Mouse (Mus musculus) MEL (cell line): ENCODE results near the gene Fyb.

ENCODE experiments used
- CHD1 ChIP-seq: IDR thresholded peaks from 2 replicates; pipeline ENCODE4 v1.6.1; 2012; ENCODE audit warnings: low read depth, mild to moderate bottlenecking, inconsistent platforms, low read length, improper control_type of control experiment
- CHD2 ChIP-seq: IDR thresholded peaks from 2 replicates; pipeline ENCODE4 v1.6.1; 2011; ENCODE audit warnings: low read length, improper control_type of control experiment
- CTCF ChIP-seq, 3 experiments: IDR thresholded peaks in 2 of 3; conservative IDR thresholded peaks in 1 of 3; 2 replicates each; pipeline ENCODE4 v1.5.1; 2011 to 2012; ENCODE audit warnings: low read length in 3 of 3, low read depth in 2 of 3, mild to moderate bottlenecking in 2 of 3, improper control_type of control experiment in 1 of 3, inconsistent platforms in 1 of 3, mixed read lengths in 1 of 3, moderate library complexity in 1 of 3; ENCODE audit not compliant: control insufficient read depth in 1 of 3, insufficient read depth in 1 of 3, poor library complexity in 1 of 3, severe bottlenecking in 1 of 3
- ELF1 ChIP-seq: IDR thresholded peaks from 2 replicates; pipeline ENCODE4 v1.6.1; 2014; ENCODE audit warnings: low read depth, mild to moderate bottlenecking, inconsistent platforms, low read length, improper control_type of control experiment, moderate library complexity
- GATA1 ChIP-seq: IDR thresholded peaks from 2 replicates; pipeline ENCODE4 v1.6.1; 2011; ENCODE audit warnings: low read depth, low read length, improper control_type of control experiment
- MAFK ChIP-seq: IDR thresholded peaks from 2 replicates; pipeline ENCODE4 v1.6.1; 2011; ENCODE audit warnings: low read depth, mild to moderate bottlenecking, low read length, improper control_type of control experiment, borderline replicate concordance
- MAZ ChIP-seq: IDR thresholded peaks from 2 replicates; pipeline ENCODE4 v1.6.1; 2012; ENCODE audit warnings: low read depth, mild to moderate bottlenecking, inconsistent platforms, low read length, improper control_type of control experiment
- MEF2A ChIP-seq: IDR thresholded peaks from 2 replicates; pipeline ENCODE4 v1.6.1; 2014; ENCODE audit warnings: low read depth, mild to moderate bottlenecking, inconsistent platforms, low read length, improper control_type of control experiment; ENCODE audit not compliant: poor library complexity, insufficient replicate concordance, severe bottlenecking; ENCODE audit errors: extremely low read depth
- NELFE ChIP-seq: IDR thresholded peaks from 2 replicates; pipeline ENCODE4 v1.6.1; 2011; ENCODE audit warnings: low read depth, low read length, improper control_type of control experiment
- NRF1 ChIP-seq: IDR thresholded peaks from 2 replicates; pipeline ENCODE4 v1.6.1; 2014; ENCODE audit warnings: low read depth, mild to moderate bottlenecking, inconsistent platforms, low read length, improper control_type of control experiment, moderate library complexity; ENCODE audit not compliant: poor library complexity, insufficient read depth, severe bottlenecking
- POLR2A ChIP-seq, 2 experiments: IDR thresholded peaks; 2 replicates each; pipeline ENCODE4 v1.6.1; 2011 to 2012; ENCODE audit warnings: low read length in 2 of 2, mild to moderate bottlenecking in 2 of 2, control low read depth in 1 of 2, improper control_type of control experiment in 1 of 2, low read depth in 1 of 2, moderate library complexity in 1 of 2; ENCODE audit not compliant: control insufficient read depth in 1 of 2, insufficient read depth in 1 of 2, poor library complexity in 1 of 2
- TCF12 ChIP-seq: IDR thresholded peaks from 2 replicates; pipeline ENCODE4 v1.6.1; 2014; ENCODE audit warnings: low read depth, mild to moderate bottlenecking, inconsistent platforms, low read length, improper control_type of control experiment, moderate library complexity
- USF1 ChIP-seq: IDR thresholded peaks from 2 replicates; pipeline ENCODE4 v1.6.1; 2014; ENCODE audit warnings: low read depth, mild to moderate bottlenecking, inconsistent platforms, low read length, improper control_type of control experiment, moderate library complexity

DNA sequence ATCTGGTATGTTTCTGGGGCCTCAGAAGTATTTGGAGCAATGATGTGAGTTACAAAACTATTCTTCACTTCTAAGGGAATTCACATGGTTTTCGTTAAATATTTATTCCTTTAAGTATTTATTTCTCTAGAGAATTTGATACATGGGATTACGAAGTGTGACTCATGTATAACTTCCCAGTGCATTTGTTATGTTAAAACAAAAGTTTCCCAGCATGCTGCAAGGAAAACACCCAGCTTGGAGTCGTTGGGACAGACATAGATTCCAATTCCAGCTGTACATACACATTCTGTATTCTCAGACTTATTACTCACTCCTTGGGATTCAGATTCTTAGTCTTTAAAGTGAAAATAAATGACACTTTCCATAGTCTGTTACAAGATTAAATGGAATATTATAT lies 112.8 kb downstream of the Fyb start:
- TF ChIP-seq USF1 (no peak), POLR2A (IDR thresholded peaks at IDR 0.05; ENCODE audit: control insufficient read depth in 1 of 2, insufficient read depth in 1 of 2, low read depth in 1 of 2, low read length in 2 of 2, poor library complexity in 1 of 2) (no peak), NRF1 (no peak), TCF12 (no peak), MAZ (no peak), CHD2 (no peak), ELF1 (no peak), CTCF (IDR thresholded peaks at IDR 0.05 in 2 of 3, conservative IDR thresholded peaks at IDR 0.05 in 1 of 3; ENCODE audit: control insufficient read depth in 1 of 3, insufficient read depth in 1 of 3, low read depth in 2 of 3, low read length in 3 of 3, poor library complexity in 1 of 3, severe bottlenecking in 1 of 3) (no peak), GATA1 (no peak), CHD1 (no peak), MEF2A (no peak), NELFE (no peak), MAFK (no peak)
